Mouse (Mus musculus): Measurements from ENCODE around the gene Snapc3. TPM values are rescaled to one million over a fixed set of nuclear protein-coding genes. Genes with fewer than 3 reads are reported as not detected.

Snapc3 gene
- total and polyA plus RNA-seq, 3 experiments: 18.2 to 28.7 (median 18.8) TPM

- H3K4me1 ChIP-seq (ENCODE audit: control insufficient read depth in 1 of 2, insufficient read depth in 2 of 2): peaks cover 0 to 28% of the 10 kb centered on the region in 2 experiments; a peak in 2 of 4 replicates
Observed at GRCm38 (mm10) chr4:83417820-83418186, 279 bp downstream of the Snapc3 start.

DNA sequence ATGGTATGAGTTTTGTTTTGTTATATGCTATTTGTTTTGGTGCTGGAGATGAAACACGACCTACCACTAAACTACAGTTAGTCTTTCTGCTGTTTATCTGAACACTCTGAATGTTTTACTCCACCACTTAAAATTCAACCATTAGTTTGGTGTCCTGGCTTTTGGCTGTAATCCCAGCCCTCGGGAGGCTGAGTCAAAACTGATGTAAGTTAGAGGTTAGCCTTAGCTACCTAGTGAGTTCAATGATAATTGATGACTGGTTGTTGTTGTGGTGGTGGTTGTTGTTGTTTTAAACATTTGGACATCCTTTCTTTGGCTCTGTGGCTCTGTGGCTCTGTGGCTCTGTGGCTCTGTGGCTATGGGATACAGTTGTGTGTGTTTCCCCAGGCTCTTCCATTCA lies 1.3 kb downstream of the Snapc3 start:
- DNase-seq (ENCODE audit: extremely low read depth): no peak
- Histone ChIP-seq H3K27me3 (replicated peaks) (no peaks in the 10 kb centered on the region), H3K9me3 (replicated peaks; ENCODE audit: low read length) (peaks cover 3% of the 10 kb centered on the region), H3K4me1 (ENCODE audit: control insufficient read depth in 1 of 2, insufficient read depth in 2 of 2) (peaks cover 0 to 28% of the 10 kb centered on the region in 2 experiments; a peak in 2 of 4 replicates), H3K27ac (ENCODE audit: insufficient read depth, low read depth) (no peak overlapping the region), H3K79me2 (replicated peaks; ENCODE audit: control insufficient read depth, extremely low read depth, insufficient read depth, poor library complexity, severe bottlenecking) (peaks cover 24% of the 10 kb centered on the region), H3K4me3 (replicated peaks in 1 of 3; ENCODE audit: low read depth in 2 of 3, low read length in 2 of 3, poor library complexity in 1 of 3) (peak overlapping the region; percentile 67 to 99 (median 98)), H3K4me2 (ENCODE audit: insufficient read depth, low read depth, poor library complexity, severe bottlenecking) (peak overlapping the region; percentile 97), H3K36me3 (replicated peaks in 1 of 2; ENCODE audit: control insufficient read depth in 1 of 2, insufficient read depth in 1 of 2, low read length in 1 of 2) (peaks cover 11 to 18% of the 10 kb centered on the region in 2 experiments), H3K9ac (ENCODE audit: insufficient read depth, low read depth) (peak overlapping the region; percentile 80; the same call in 1 of the 2 replicates)
- dilution Hi-C loops (cut with MboI; ENCODE audit: extremely low pct_ligation_motif_present, extremely low pct_unique_long_range_greater_than_20kb, low sequenced_read_pairs) (no loop called here), in situ Hi-C loops (cut with MboI; ENCODE audit: low pct_ligation_motif_present, low pct_unique_long_range_greater_than_20kb, low sequenced_read_pairs) (no loop called here)
- 0 out of 2 replicates have a peak, but pooled peaks have one; percentile 9 for TF ChIP-seq ELF1 (IDR thresholded peaks at IDR 0.05; ENCODE audit: low read depth, low read length)
- no peak for TF ChIP-seq ZC3H11A (IDR thresholded peaks at IDR 0.05; ENCODE audit: low read depth, low read length)

More at GRCm38 (mm10) chr4:83417820-83418186, 279 bp downstream of the Snapc3 start:
- Histone ChIP-seq H3K27ac (ENCODE audit: insufficient read depth, low read depth) (peak overlapping the region; percentile 23; the same call in 1 of the 2 replicates), H3K4me2 (ENCODE audit: insufficient read depth, low read depth, poor library complexity, severe bottlenecking) (peak overlapping the region; percentile 97; the same call in 1 of the 2 replicates), H3K27me3 (replicated peaks) (no peaks in the 10 kb centered on the region), H3K9me3 (replicated peaks; ENCODE audit: low read length) (peaks cover 3% of the 10 kb centered on the region), H3K4me3 (replicated peaks in 1 of 3; ENCODE audit: low read depth in 2 of 3, low read length in 2 of 3, poor library complexity in 1 of 3) (peak overlapping the region; percentile 67 to 99 (median 98)), H3K9ac (ENCODE audit: insufficient read depth, low read depth) (peak overlapping the region; percentile 80), H3K36me3 (replicated peaks in 1 of 2; ENCODE audit: control insufficient read depth in 1 of 2, insufficient read depth in 1 of 2, low read length in 1 of 2) (peaks cover 3 to 8% of the 10 kb centered on the region in 2 experiments), H3K79me2 (replicated peaks; ENCODE audit: control insufficient read depth, extremely low read depth, insufficient read depth, poor library complexity, severe bottlenecking) (peaks cover 24% of the 10 kb centered on the region)
- in situ Hi-C loops (cut with MboI; ENCODE audit: low pct_ligation_motif_present, low pct_unique_long_range_greater_than_20kb, low sequenced_read_pairs) (no loop called here), dilution Hi-C loops (cut with MboI; ENCODE audit: extremely low pct_ligation_motif_present, extremely low pct_unique_long_range_greater_than_20kb, low sequenced_read_pairs) (no loop called here)
- TF ChIP-seq ELF1 (IDR thresholded peaks at IDR 0.05; ENCODE audit: low read depth, low read length) (no peak), UBTF (IDR thresholded peaks at IDR 0.05; ENCODE audit: low read depth, low read length) (0 out of 2 replicates have a peak, but pooled peaks have one; percentile 65), POLR2A (IDR thresholded peaks at IDR 0.05; ENCODE audit: low read depth, low read length) (no peak), SIN3A (IDR thresholded peaks at IDR 0.05; ENCODE audit: low read length) (peak; percentile 12; the same call in 1 of the 2 replicates), RAD21 (IDR thresholded peaks at IDR 0.05; ENCODE audit: low read depth, low read length) (no peak), IRF4 (IDR thresholded peaks at IDR 0.05; ENCODE audit: low read depth, low read length) (no peak)
- DNase-seq (ENCODE audit: extremely low read depth): no peak

- Histone ChIP-seq H3K4me2 (ENCODE audit: insufficient read depth, low read depth, poor library complexity, severe bottlenecking) (no peak overlapping the region), H3K27ac (ENCODE audit: insufficient read depth, low read depth) (no peak overlapping the region), H3K79me2 (replicated peaks; ENCODE audit: control insufficient read depth, extremely low read depth, insufficient read depth, poor library complexity, severe bottlenecking) (peaks cover 14% of the 10 kb centered on the region), H3K9ac (ENCODE audit: insufficient read depth, low read depth) (no peak overlapping the region), H3K4me1 (ENCODE audit: control insufficient read depth in 1 of 2, insufficient read depth in 2 of 2) (peaks cover 0 to 23% of the 10 kb centered on the region in 2 experiments; a peak in 2 of 4 replicates), H3K27me3 (replicated peaks) (no peaks in the 10 kb centered on the region), H3K9me3 (replicated peaks; ENCODE audit: low read length) (no peaks in the 10 kb centered on the region), H3K4me3 (replicated peaks in 1 of 3; ENCODE audit: low read depth in 2 of 3, low read length in 2 of 3, poor library complexity in 1 of 3) (no peak overlapping the region), H3K36me3 (replicated peaks in 1 of 2; ENCODE audit: control insufficient read depth in 1 of 2, insufficient read depth in 1 of 2, low read length in 1 of 2) (peaks cover 37 to 61% of the 10 kb centered on the region in 2 experiments)
- dilution Hi-C loops (cut with MboI; ENCODE audit: extremely low pct_ligation_motif_present, extremely low pct_unique_long_range_greater_than_20kb, low sequenced_read_pairs) (no loop called here), in situ Hi-C loops (cut with MboI; ENCODE audit: low pct_ligation_motif_present, low pct_unique_long_range_greater_than_20kb, low sequenced_read_pairs) (no loop called here)
- no peak for DNase-seq (ENCODE audit: extremely low read depth)
- TF ChIP-seq TCF12 (IDR thresholded peaks at IDR 0.05; ENCODE audit: low read depth, low read length) (no peak), TBP (conservative IDR thresholded peaks at IDR 0.05; ENCODE audit: low read depth, low read length) (no peak), MAFK (IDR thresholded peaks at IDR 0.05; ENCODE audit: insufficient replicate concordance, low read length) (no peak), MAZ (IDR thresholded peaks at IDR 0.05; ENCODE audit: low read depth, low read length) (no peak), NRF1 (IDR thresholded peaks at IDR 0.05; ENCODE audit: low read depth, low read length) (no peak), POLR2AphosphoS2 (IDR thresholded peaks at IDR 0.05; ENCODE audit: low read depth, low read length) (no peak), E2F4 (IDR thresholded peaks at IDR 0.05; ENCODE audit: insufficient replicate concordance, low read depth, low read length) (no peak), ZNF384 (IDR thresholded peaks at IDR 0.05; ENCODE audit: low read depth, low read length) (no peak), RAD21 (IDR thresholded peaks at IDR 0.05; ENCODE audit: low read depth, low read length) (no peak), MXI1 (IDR thresholded peaks at IDR 0.05; ENCODE audit: low read depth, low read length) (no peak), CHD1 (IDR thresholded peaks at IDR 0.05; ENCODE audit: low read depth, low read length) (no peak), JUND (conservative IDR thresholded peaks at IDR 0.05; ENCODE audit: low read depth, low read length) (no peak), NELFE (IDR thresholded peaks at IDR 0.05; ENCODE audit: low read depth, low read length) (no peak), HCFC1 (IDR thresholded peaks at IDR 0.05; ENCODE audit: low read depth, low read length) (no peak), PAX5 (IDR thresholded peaks at IDR 0.05; ENCODE audit: low read length) (no peak)
Observed at GRCm38 (mm10) chr4:83423641-83424040, 6.1 kb downstream of the Snapc3 start.

All from CH12.LX (cell line).